Mouse (Mus musculus) mature B cell (primary cell): ENCODE results near the gene Stx4a.
"Not testable (repeated sequence)": the region's sequence is repeated elsewhere in the genome, so short reads cannot be mapped to it uniquely, and the experiment has no call there.

ENCODE experiments used
- in situ Hi-C: fragments of 300-500 bp; cut with MboI; formaldehyde crosslinking; loops from 2 replicates; pipeline ENCODE4 v1.14.3; 2019

Stx4a gene

GRCm38 (mm10) chr7:127815116-127815665 lies 8.9 kb upstream of the Stx4a start:
- in situ Hi-C loops: no loop called here

DNA sequence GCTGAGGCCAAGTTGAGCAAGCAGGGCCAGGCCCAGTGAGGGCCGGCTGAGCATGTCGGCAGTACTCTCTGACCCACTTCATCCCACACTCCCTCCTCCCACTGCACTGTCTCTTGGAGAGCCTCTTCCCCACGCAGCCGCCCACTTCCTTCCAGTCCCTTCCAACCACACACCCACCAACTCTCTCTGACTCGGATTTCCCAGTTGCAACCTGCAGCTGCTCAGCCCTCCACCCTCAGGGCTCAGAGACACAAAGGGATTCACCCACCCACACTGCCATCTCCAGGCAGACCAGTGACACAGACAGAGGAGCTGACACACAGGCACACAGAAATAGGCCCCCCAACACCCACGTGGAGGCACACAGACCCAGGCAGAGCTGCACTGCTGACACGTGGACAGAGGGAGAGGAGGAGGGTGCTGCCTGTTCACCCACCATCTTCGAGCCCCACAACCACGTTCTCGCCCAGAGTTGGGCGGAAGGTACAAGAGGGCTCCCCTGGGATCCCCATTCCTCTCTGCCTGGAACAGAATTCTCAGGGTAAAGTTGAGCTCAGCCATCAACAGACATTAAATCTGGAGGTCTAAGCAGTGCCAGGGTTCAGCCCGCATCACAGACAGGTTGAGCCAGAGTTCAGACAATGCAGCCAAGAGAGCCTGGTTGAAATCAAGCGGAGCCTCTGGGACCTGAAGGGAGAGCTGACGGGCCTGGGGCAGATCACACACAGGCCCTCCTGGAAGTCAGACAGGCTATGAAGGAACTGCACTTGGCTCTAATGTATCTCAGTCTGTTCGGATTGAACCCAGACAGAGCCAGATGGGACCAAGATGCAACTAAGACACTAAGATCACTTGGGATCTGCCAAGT lies 7.9 kb upstream of the Stx4a start:
- in situ Hi-C loops: no loop called here

DNA sequence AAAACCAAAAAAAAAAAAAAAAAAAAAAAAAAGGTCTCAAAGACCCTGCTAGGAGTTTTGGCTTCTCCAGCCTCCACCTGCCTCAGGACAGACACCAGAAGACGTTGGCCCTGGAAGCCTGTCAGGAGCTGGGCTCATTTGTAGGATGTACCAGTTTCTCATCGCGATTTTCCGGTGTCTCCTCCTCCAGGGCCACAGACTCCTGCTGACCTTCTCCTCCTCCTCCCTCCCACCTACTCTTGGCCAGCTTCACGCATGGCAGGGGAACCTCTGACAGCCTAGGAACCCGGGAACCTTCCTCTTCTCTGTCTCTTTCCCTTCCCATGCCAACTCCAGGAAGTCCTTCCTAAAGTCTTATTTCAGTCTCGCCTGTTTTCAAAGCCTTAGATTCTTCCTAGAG lies 7.0 kb upstream of the Stx4a start:
- in situ Hi-C loops: no loop called here

GRCm38 (mm10) chr7:127817776-127818175 lies 6.3 kb upstream of the Stx4a start:
- in situ Hi-C loops: no loop called here

GRCm38 (mm10) chr7:127820836-127821509 lies 3.1 kb upstream of the Stx4a start:
- in situ Hi-C loops: no loop called here

GRCm38 (mm10) chr7:127822494-127822893 lies 1.6 kb upstream of the Stx4a start:
- in situ Hi-C loops: no loop called here

GRCm38 (mm10) chr7:127823236-127824171 lies 590 bp upstream of the Stx4a start:
- in situ Hi-C loops: no loop called here

DNA sequence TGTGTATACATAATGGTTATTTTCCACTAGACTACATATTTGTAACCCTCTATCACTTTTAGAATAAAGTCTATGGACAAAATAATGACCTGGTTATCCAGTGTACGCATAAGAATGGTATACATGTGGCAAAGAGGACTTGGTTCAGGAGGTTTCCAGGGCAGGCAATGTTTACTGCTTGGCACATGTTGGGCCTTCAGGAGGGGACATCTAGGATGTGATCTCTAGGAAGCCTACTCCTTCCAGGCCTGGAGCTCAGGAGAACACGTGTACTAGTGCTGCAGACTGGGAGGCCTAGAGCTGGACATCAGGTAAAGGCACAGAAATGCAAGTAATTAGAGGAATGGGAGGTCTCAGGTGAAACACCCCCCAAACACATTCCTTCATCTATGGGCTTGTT lies 11.5 kb downstream of the Stx4a start:
- in situ Hi-C loops: no loop called here

DNA sequence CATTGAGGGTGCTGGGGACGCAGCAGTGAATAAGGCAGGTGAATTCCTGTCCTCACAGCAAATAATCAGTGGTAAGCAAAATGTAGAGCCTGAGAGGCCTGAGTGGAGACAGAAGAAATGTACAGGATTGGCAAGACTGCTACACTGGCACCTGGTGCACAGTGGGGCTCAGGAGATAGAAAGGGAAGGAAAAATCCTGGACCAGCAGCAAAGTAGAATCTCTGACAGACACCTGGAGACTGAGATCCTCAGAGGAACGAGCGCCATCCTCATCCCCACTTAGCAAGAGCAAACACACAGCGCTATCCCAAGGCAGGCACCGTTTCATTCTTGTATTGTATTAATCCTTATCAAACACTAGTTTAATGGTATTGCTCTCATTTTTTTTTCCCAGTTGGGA lies 13.4 kb downstream of the Stx4a start:
- in situ Hi-C loops: no loop called here

DNA sequence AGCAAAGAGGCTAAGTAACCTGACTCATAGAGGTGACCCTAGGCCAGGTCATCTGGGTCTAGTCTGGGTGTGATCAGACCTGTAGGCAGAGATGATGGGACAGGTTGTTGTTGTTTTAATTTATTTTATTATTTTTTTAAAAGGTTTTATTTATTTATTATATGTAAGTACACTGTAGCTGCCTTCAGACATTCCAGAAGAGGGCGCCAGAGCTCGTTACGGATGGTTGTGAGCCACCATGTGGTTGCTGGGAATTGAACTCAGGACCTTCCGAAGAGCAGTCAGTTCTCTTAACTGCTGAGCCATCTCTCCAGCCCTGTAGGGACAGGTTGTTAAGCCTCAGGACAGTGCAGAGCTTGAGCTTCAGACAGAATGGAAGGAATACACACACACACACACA lies 13.8 kb downstream of the Stx4a start:
- in situ Hi-C loops: not testable (repeated sequence)

GRCm38 (mm10) chr7:127840031-127840430 lies 15.9 kb downstream of the Stx4a start:
- in situ Hi-C loops: not testable (repeated sequence)

- in situ Hi-C loops: no loop called here
Observed at GRCm38 (mm10) chr7:127840886-127841285, 16.8 kb downstream of the Stx4a start.

GRCm38 (mm10) chr7:127841340-127842000 lies 17.4 kb downstream of the Stx4a start:
- in situ Hi-C loops: no loop called here

DNA sequence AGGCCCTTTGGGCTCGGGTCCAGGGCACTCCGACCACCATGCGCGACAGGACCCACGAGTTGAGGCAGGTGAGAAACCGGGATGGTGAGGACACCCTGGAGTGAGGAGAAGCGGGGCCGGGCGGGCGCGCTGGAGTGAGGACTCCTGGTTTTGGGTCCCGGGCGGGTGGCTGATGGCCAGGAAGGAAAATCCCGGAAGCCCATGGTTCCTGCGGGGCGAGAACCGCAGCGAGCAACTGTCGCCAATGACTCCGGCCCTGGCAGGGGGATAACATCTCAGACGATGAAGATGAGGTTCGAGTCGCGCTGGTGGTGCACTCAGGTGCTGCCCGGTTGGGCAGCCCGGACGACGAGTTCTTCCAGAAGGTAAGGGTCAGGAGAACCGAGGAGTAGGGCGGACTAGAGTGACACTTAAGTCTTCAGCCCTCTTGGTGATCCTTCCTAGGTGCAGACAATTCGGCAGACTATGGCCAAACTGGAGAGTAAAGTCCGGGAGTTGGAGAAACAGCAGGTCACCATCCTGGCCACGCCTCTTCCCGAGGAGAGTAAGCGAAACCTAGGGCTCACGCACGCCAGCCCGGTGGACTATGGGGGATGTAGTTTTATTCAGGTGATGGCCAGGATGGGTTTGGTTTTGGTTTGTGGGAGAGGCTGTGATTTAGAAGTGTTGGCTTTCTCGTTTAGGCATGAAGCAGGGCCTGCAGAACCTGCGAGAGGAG lies 18.1 kb downstream of the Stx4a start:
- in situ Hi-C loops: no loop called here

- in situ Hi-C loops: no loop called here
Observed at GRCm38 (mm10) chr7:127849973-127850875, 26.1 kb downstream of the Stx4a start.

- in situ Hi-C loops: no loop called here
Observed at GRCm38 (mm10) chr7:127850906-127851305, 26.8 kb downstream of the Stx4a start.

GRCm38 (mm10) chr7:127858258-127858657 lies 34.2 kb downstream of the Stx4a start:
- in situ Hi-C loops: no loop called here

- in situ Hi-C loops: no loop called here
Observed at GRCm38 (mm10) chr7:127866434-127866833, 42.3 kb downstream of the Stx4a start.

- in situ Hi-C loops: no loop called here
Observed at GRCm38 (mm10) chr7:127867641-127868040, 43.5 kb downstream of the Stx4a start.
